Mouse (Mus musculus) heart, adult 2 months (tissue): ENCODE data around the gene Cep295nl. TPM values are rescaled to one million over a fixed set of nuclear protein-coding genes. Genes with fewer than 3 reads are reported as not detected.

ENCODE experiments used
- DNase-seq, 2 experiments: peaks; one replicate each; pipeline ENCODE4 v3.0.0; 2021
- H3K27ac ChIP-seq: fragments of 200-600 bp; 2 replicates; pipeline ENCODE4 v1.8.1; 2022
- H3K27me3 ChIP-seq: fragments of 200-500 bp; 2 replicates; pipeline ENCODE4 v1.6.1; 2012; ENCODE audit warnings: mild to moderate bottlenecking, low read length, inconsistent platforms, mixed read lengths; ENCODE audit not compliant: control insufficient read depth, insufficient read depth
- H3K36me3 ChIP-seq: fragments of 200-500 bp; 2 replicates; pipeline ENCODE4 v1.6.1; 2012; ENCODE audit warnings: low read length, inconsistent platforms; ENCODE audit not compliant: control insufficient read depth, insufficient read depth
- H3K4me1 ChIP-seq: fragments of 200-500 bp; 2 replicates; pipeline ENCODE4 v1.6.1; 2011; ENCODE audit warnings: low read length; ENCODE audit not compliant: control insufficient read depth, insufficient read depth
- H3K4me3 ChIP-seq: fragments of 200-600 bp; 2 replicates; pipeline ENCODE4 v1.8.1; 2022
- H3K79me2 ChIP-seq: fragments of 200-500 bp; replicated peaks from 2 replicates; pipeline ENCODE4 v1.6.1; 2012; ENCODE audit warnings: mild to moderate bottlenecking, inconsistent platforms, low read length, moderate library complexity, mixed read lengths; ENCODE audit not compliant: control insufficient read depth, insufficient read depth
- H3K9ac ChIP-seq: fragments of 200-500 bp; 2 replicates; pipeline ENCODE4 v1.6.1; 2012; ENCODE audit warnings: low read depth, mild to moderate bottlenecking, control low read depth, inconsistent platforms, low read length, mixed read lengths
- CTCF ChIP-seq: fragments of 200-600 bp; IDR thresholded peaks from 2 replicates; pipeline ENCODE4 v1.8.1; 2022; ENCODE audit warnings: antibody characterized with exemption, mild to moderate bottlenecking, moderate library complexity
- EP300 ChIP-seq: fragments of 200-500 bp; IDR thresholded peaks from 2 replicates; pipeline ENCODE4 v1.6.1; 2011; ENCODE audit warnings: low read depth, low read length, control low read depth; ENCODE audit not compliant: insufficient read depth
- POLR2A ChIP-seq: fragments of 200-500 bp; IDR thresholded peaks from 2 replicates; pipeline ENCODE4 v1.6.1; 2011; ENCODE audit warnings: mild to moderate bottlenecking, low read depth, low read length, control low read depth; ENCODE audit not compliant: insufficient read depth
- WGBS: fragments of 180-500 bp; shearing (Covaris S2); methylation state at CpG from one replicate; pipeline ENCODE4 v1.1.7; 2018; 5-methylcytosine and 5-hydroxymethylcytosine counted together
- intact Hi-C: fragments of 180-260 bp; cut with DNase I; formaldehyde crosslinking; loops from one replicate; pipeline ENCODE4 v1.15.1; 2025
- polyA plus RNA-seq: library from polyadenylated mRNA; depleted of rRNA; stranded (reverse); fragments of >200 nt; gene quantifications from 2 replicates; pipeline ENCODE4 v1.2.3, GENCODE M21; 2012
- total RNA-seq, 2 experiments: library from RNA; stranded (reverse); gene quantifications; 2 replicates each; pipeline ENCODE4 v1.2.3; 2021

The Cep295nl gene
- total and polyA plus RNA-seq, 3 experiments, result 0.18 to 0.65 (median 0.32) TPM

- intact Hi-C loops, result no loop called here
- Histone ChIP-seq H3K79me2 (no peaks in the 10 kb centered on the region), H3K9ac (no peak overlapping the region; the same call in 1 of the 2 replicates), H3K36me3 (no peaks in the 10 kb centered on the region), H3K27ac (peak overlapping the region; percentile 74), H3K4me1 (peaks cover 21% of the 10 kb centered on the region), H3K4me3 (no peak overlapping the region), H3K27me3 (no peaks in the 10 kb centered on the region)
- WGBS, result 44% methylated on average over 1 of the region's 1 CpGs
- peak; percentile 53 to 67 for DNase-seq
- TF ChIP-seq EP300 (no peak), CTCF (no peak), POLR2A (no peak)
These were observed 20.2 kb upstream of the Cep295nl start for GRCm38 (mm10) chr11:118362501-118362900.

- no peaks in the 10 kb centered on the region for H3K36me3 ChIP-seq
- intact Hi-C loops, result no loop called here
- H3K27ac ChIP-seq, result peak overlapping the region; percentile 47
- no peaks in the 10 kb centered on the region for H3K79me2 ChIP-seq
- no peak overlapping the region for H3K9ac ChIP-seq
- peak; percentile 51 to 56 for DNase-seq
- no peak for TF ChIP-seq CTCF
- TF ChIP-seq EP300, result no peak
- no peak for TF ChIP-seq POLR2A
- no peak overlapping the region for H3K4me3 ChIP-seq
- WGBS, result 27% methylated on average over 10 of the region's 10 CpGs
- H3K4me1 ChIP-seq, result peaks cover 21% of the 10 kb centered on the region
- H3K27me3 ChIP-seq, result no peaks in the 10 kb centered on the region
These were observed 18.6 kb upstream of the Cep295nl start for GRCm38 (mm10) chr11:118360907-118361341.

GRCm38 (mm10) chr11:118360491-118360890, 18.2 kb upstream of the Cep295nl start:
- peak; percentile 58 to 74 for DNase-seq
- intact Hi-C loops, result no loop called here
- Histone ChIP-seq H3K27ac (peak overlapping the region; percentile 47), H3K9ac (no peak overlapping the region), H3K4me3 (no peak overlapping the region), H3K79me2 (no peaks in the 10 kb centered on the region), H3K4me1 (peaks cover 19% of the 10 kb centered on the region), H3K36me3 (no peaks in the 10 kb centered on the region), H3K27me3 (no peaks in the 10 kb centered on the region)
- 57% methylated on average over 7 of the region's 7 CpGs for WGBS
- peak; percentile 39; the same call in 1 of the 2 replicates for TF ChIP-seq POLR2A
- TF ChIP-seq CTCF, result no peak
- 0 out of 2 replicates have a peak, but pooled peaks have one; percentile 5 for TF ChIP-seq EP300

- intact Hi-C loops, result loop anchor here (1.0 kb wide), 1 partner anchor 38 kb away; no protein-coding TSS in a partner anchor
These were observed 13.3 kb upstream of the Cep295nl start, which contains the start of gene Timp2 for GRCm38 (mm10) chr11:118355640-118356039. TSS of gene Timp2 (minus strand) at chr11:118355740.

GRCm38 (mm10) chr11:118355205-118355604, 12.9 kb upstream of the Cep295nl start:
- Histone ChIP-seq H3K36me3 (no peaks in the 10 kb centered on the region), H3K27ac (peak overlapping the region; percentile 85), H3K27me3 (no peaks in the 10 kb centered on the region), H3K4me1 (no peaks in the 10 kb centered on the region), H3K4me3 (peak overlapping the region; percentile 62), H3K9ac (peak overlapping the region; percentile 74), H3K79me2 (no peaks in the 10 kb centered on the region)
- under 1% methylated on average over 43 of the region's 43 CpGs for WGBS
- DNase-seq, result peak; percentile 92
- intact Hi-C loops, result loop anchor here (1.0 kb wide), 1 partner anchor 38 kb away; no protein-coding TSS in a partner anchor
- TF ChIP-seq EP300 (no peak), CTCF (peak; percentile 93), POLR2A (peak; percentile 87)

More at GRCm38 (mm10) chr11:118355640-118356039, 13.3 kb upstream of the Cep295nl start, which contains the start of gene Timp2:
- H3K27ac ChIP-seq, result peak within 1 kb of the TSS; percentile 85
- no peak for DNase-seq
- no peaks in the 10 kb centered on the region for H3K36me3 ChIP-seq
- WGBS, result 49% methylated on average over 6 of the region's 6 CpGs
- peaks cover 2% of the 10 kb centered on the region for H3K4me1 ChIP-seq
- peak within 1 kb of the TSS; percentile 74 for H3K9ac ChIP-seq
- peak within 1 kb of the TSS; percentile 62 for H3K4me3 ChIP-seq
- TF ChIP-seq CTCF (no peak), EP300 (no peak), POLR2A (no peak)
- H3K79me2 ChIP-seq, result no peaks in the 10 kb centered on the region
- H3K27me3 ChIP-seq, result no peaks in the 10 kb centered on the region

GRCm38 (mm10) chr11:118354636-118355191, 12.4 kb upstream of the Cep295nl start:
- DNase-seq, result peak; percentile 63 to 70
- TF ChIP-seq POLR2A (no peak), CTCF (no peak), EP300 (no peak)
- H3K27me3 ChIP-seq, result no peaks in the 10 kb centered on the region
- H3K9ac ChIP-seq, result peak overlapping the region; percentile 74
- H3K4me3 ChIP-seq, result peak overlapping the region; percentile 62
- no peaks in the 10 kb centered on the region for H3K79me2 ChIP-seq
- H3K36me3 ChIP-seq, result no peaks in the 10 kb centered on the region
- no peaks in the 10 kb centered on the region for H3K4me1 ChIP-seq
- H3K27ac ChIP-seq, result peak overlapping the region; percentile 85
- intact Hi-C loops, result loop anchor here (1.0 kb wide), 1 partner anchor 37 kb away; no protein-coding TSS in a partner anchor
- WGBS, result under 1% methylated on average over 46 of the region's 47 CpGs
